Mouse (Mus musculus) layer of hippocampus, adult 11-12 months (tissue): Measurements from ENCODE around the gene Gm7876.
"Not testable (repeated sequence)": the region's sequence is repeated elsewhere in the genome, so short reads cannot be mapped to it uniquely, and the experiment has no call there.

Experiments used
- DNase-seq: peaks from one replicate; pipeline ENCODE4 v3.0.0; 2022; ENCODE audit warnings: low spot score

Gm7876 gene

DNA sequence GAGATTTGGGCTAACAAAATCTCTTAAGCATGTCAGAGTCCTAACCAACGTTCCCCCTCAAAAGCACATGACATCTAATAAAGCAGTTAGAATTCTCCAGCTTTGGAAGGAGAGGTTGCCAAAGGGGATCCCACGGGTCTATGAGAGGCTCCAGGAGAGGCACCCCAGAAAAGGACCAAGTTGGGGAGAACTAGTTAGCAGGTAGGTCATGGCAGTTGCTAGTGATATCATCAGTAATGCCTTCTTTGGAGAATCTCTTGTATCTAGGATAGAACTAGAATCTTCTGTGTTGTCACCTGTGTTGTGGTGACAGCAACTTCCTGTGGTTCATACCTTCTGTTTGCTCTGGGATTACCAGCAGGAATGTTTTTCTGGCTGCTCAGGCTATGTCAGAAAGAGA lies at the start of gene Gm7876:
Gene Gm7876, plus strand, starts transcription at position 301 of the 400 bp plus-strand sequence.
- not testable (repeated sequence) for DNase-seq

DNA sequence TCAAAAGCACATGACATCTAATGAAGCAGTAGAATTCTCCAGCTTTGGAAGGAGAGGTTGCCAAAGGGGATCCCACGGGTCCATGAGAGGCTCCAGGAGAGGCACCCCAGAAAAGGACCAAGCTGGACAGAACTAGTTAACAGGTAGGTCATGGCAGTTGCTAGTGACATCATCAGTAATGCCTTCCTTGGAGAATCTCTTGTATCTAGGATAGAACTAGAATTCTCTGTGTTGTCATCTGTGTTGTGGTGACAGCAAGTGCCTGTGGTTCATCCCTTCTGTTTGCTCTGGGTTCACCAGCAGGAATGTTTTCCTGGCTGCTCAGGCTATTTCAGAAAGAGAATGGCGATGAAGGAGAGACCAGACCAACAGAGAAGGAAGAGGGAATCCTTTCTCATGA lies 45.1 kb upstream of the Gm7876 start, which contains the start of gene Gm3239:
Gene Gm3239, plus strand, starts transcription at position 301 of the 400 bp plus-strand sequence.
- not testable (repeated sequence) for DNase-seq

DNA sequence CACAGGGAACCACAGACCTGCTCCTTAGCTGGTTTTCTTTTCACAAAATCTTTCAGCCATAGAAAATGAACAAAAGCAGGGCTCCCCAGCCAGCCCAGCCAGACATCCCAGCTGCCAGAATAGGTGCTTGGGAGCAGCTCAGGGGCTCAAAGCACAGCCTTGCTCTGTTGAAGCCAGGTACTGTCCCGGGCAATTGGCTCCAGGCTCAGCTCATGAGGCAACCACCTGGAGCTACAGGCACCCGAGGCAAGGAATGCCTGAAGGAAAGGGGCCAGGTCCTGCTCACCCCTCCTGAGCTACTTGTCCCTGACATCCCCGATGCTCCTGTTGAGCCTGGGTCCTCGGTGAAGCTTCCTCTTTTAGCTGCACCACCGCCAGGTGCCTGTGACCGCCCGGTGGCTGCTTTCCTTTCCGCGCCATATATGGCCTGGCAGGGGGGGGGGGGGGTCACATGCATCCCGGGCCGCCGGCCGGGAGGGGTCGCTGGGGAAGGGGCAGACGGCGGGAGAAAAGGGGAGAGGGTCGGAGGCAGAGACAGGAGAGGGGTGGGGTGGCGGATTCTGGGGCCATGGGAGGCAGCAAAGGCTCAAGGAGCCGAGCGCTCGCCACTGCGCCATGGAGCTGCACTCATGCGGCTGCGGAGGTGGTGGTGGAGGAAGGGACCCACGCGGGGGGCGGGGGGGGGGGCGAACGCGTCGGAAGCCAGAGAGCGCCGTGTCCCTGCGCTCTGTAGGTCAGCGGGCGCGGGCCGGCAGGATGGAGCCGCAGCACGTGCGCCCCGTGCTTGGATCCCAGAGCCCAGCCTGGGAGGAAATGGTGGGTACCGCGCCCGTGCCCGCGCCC lies 17.2 kb downstream of the Gm7876 start, which contains the start of gene Gm3252:
Gene Gm3252, plus strand, starts transcription at position 738 of the 843 bp plus-strand sequence.
- not testable (repeated sequence) for DNase-seq
